12 mouse cellular contexts compared by ENCODE assay signal in the genomic region with DNA sequence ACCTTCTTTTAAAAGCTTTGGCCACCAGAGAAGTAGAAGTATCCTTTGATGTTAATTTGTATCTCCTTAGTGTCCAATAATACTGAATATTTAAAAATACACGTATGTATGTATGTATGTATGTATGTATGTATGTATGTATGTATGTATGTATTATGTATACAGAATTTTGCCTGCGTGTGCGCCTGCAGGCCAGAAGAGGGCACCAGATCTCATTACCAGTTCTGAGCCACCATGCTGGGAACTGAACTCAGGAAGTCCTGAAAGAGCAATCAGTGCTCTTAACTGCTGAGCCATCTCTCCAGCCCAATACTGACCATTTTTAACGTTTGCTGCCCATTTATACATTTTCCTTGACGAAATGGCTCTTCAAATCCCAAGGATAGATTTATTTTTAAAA. TPM values are rescaled to one million over a fixed set of nuclear protein-coding genes. Genes with fewer than 3 reads are reported as not detected.
A peak's percentile ranks its signal among the peaks of the same experiment; 100 is the strongest.
DNase-seq lines count a peak whose midpoint lies in the region; ATAC-seq and TF ChIP-seq lines count a peak whose summit lies in the region.
"Had no signal": no experiment of that assay in that cellular context is flagged by ENCODE, and none has a peak within 500 bp of the region (broad histone marks: within the 10 kb centered on the region; RNA-seq: fewer than 3 reads in every experiment).

No protein-coding gene starts in this region.

- TF ChIP-seq CTCF in kidney, adult 2 months (conservative IDR thresholded peaks at IDR 0.05; ENCODE audit: insufficient read depth, insufficient read length, low read depth, low read length) = peak; percentile 56; the same call in 1 of the 2 replicates
- no peak for TF ChIP-seq CTCF in thymus, adult 2 months (IDR thresholded peaks at IDR 0.05; ENCODE audit: borderline replicate concordance, control insufficient read depth, extremely low read depth, insufficient read depth, low read length, poor library complexity)

- no peaks in the 10 kb centered on the region for H3K36me3 ChIP-seq in kidney, adult 2 months (ENCODE audit: control insufficient read depth, insufficient read depth, low read length)
- H3K36me3 ChIP-seq in thymus, adult 2 months (ENCODE audit: control insufficient read depth, insufficient read depth, low read length) = no peaks in the 10 kb centered on the region
- H3K36me3 ChIP-seq: neural tube, embryonic 13.5 days had no signal

- 0 out of 2 replicates have a peak, but pooled peaks have one; percentile 34 for ATAC-seq in common myeloid progenitor, adult 5-6 weeks (replicated peaks; ENCODE audit: low read depth, poor library complexity, severe bottlenecking)

- 28% methylated on average over 5 of the region's 5 CpGs for WGBS in kidney, adult 2 months
- 52% methylated on average over 5 of the region's 5 CpGs for WGBS in thymus, adult 2 months

- TF ChIP-seq POLR2A in kidney, adult 2 months (IDR thresholded peaks at IDR 0.05; ENCODE audit: low read depth, low read length) = no peak
- TF ChIP-seq POLR2A in thymus, adult 2 months (IDR thresholded peaks at IDR 0.05; ENCODE audit: control insufficient read depth, extremely low read depth, insufficient read depth, low read length, poor library complexity) = no peak

- H3K27ac ChIP-seq in kidney, adult 2 months (ENCODE audit: insufficient read depth, low read depth, low read length) = no peak overlapping the region
- H3K27ac ChIP-seq in thymus, adult 2 months (ENCODE audit: control insufficient read depth, insufficient read depth, low read length) = no peak overlapping the region
- H3K27ac ChIP-seq: neural tube, embryonic 13.5 days had no signal

- H3K27me3 ChIP-seq in kidney, adult 2 months (replicated peaks; ENCODE audit: control insufficient read depth, insufficient read depth, low read length) = no peaks in the 10 kb centered on the region
- H3K27me3 ChIP-seq in thymus, adult 2 months (ENCODE audit: control insufficient read depth, insufficient read depth, low read length) = no peaks in the 10 kb centered on the region
- H3K27me3 ChIP-seq: neural tube, embryonic 13.5 days had no signal

- DNase-seq in kidney, adult 2 months = no peak
- DNase-seq in kidney, postnatal 25 days = no peak
- DNase-seq in thymus, adult 2 months = peak; percentile 20
- no peak for DNase-seq in thymus, adult 18-20 months
- DNase-seq in thymus, postnatal 4 days = peak; percentile 58
- no peak for DNase-seq in Muller cell, postnatal 12 days (ENCODE audit: inconsistent ontology term)
- DNase-seq in layer of hippocampus, postnatal 10 days (ENCODE audit: low spot score in 2 of 2) = no peak
- DNase-seq: adrenal gland, postnatal 25 days; cerebellum, postnatal 36 days; heart, postnatal 36 days had no signal

- no peaks in the 10 kb centered on the region for H3K4me1 ChIP-seq in kidney, adult 2 months (ENCODE audit: control insufficient read depth, insufficient read depth, low read length)
- H3K4me1 ChIP-seq in thymus, adult 2 months (replicated peaks; ENCODE audit: control insufficient read depth, insufficient read depth, low read length) = no peaks in the 10 kb centered on the region
- H3K4me1 ChIP-seq: neural tube, embryonic 13.5 days had no signal

- no peak overlapping the region for H3K4me3 ChIP-seq in kidney, adult 2 months (ENCODE audit: insufficient read depth, low read depth, low read length)
- H3K4me3 ChIP-seq in thymus, adult 2 months (ENCODE audit: control insufficient read depth, insufficient read depth, low read length) = no peak overlapping the region
- H3K4me3 ChIP-seq: neural tube, embryonic 13.5 days had no signal

RNA-seq across cellular contexts. Expression of gene Abcc10, which starts 8.3 kb away (rescaled TPM):
- 16.8 and 27.8 TPM in 2 replicates for polyA plus RNA-seq in kidney, adult 2 months (2012; rRNA removed)
- 31.8 and 33.4 TPM in 2 replicates for polyA plus RNA-seq in thymus, adult 2 months (2012; rRNA removed)
- total RNA-seq in common myeloid progenitor, adult 5-6 weeks (2017) = 0.63 and 5.3 TPM in 2 replicates
- total RNA-seq in layer of hippocampus, postnatal 10 days (2021) = 1 to 10 TPM; 9.3 to 9.6 TPM

RNA-seq across cellular contexts. Expression of gene Dlk2, which starts 39.3 kb away (rescaled TPM):
- 0.61 and 1.1 TPM in 2 replicates for polyA plus RNA-seq in kidney, adult 2 months (2012; rRNA removed)
- polyA plus RNA-seq in thymus, adult 2 months (2012; rRNA removed) = 8.5 and 11.3 TPM in 2 replicates
- 0.23 TPM in 1 of 2 replicates, not detected in the other for total RNA-seq in common myeloid progenitor, adult 5-6 weeks (2017)
- total RNA-seq in layer of hippocampus, postnatal 10 days (2021) = 10 to 100 TPM; 44.4 to 52.4 TPM
- total RNA-seq: adrenal gland, postnatal 25 days had no signal

RNA-seq across cellular contexts. Expression of gene Zfp318, which starts 47.1 kb away (rescaled TPM):
- 11.8 and 14.3 TPM in 2 replicates for polyA plus RNA-seq in kidney, adult 2 months (2012; rRNA removed)
- 18.3 and 20.7 TPM in 2 replicates for polyA plus RNA-seq in thymus, adult 2 months (2012; rRNA removed)
- 19.5 and 55.4 TPM in 2 replicates for total RNA-seq in common myeloid progenitor, adult 5-6 weeks (2017)
- 10 to 100 TPM; 78.1 to 81.5 TPM for total RNA-seq in layer of hippocampus, postnatal 10 days (2021)

RNA-seq across cellular contexts. Expression of gene Tjap1, which starts 53.6 kb away (rescaled TPM):
- polyA plus RNA-seq in kidney, adult 2 months (2012; rRNA removed) = 23.1 and 29.7 TPM in 2 replicates
- polyA plus RNA-seq in thymus, adult 2 months (2012; rRNA removed) = 98.7 and 106 TPM in 2 replicates
- 11.3 and 14.6 TPM in 2 replicates for total RNA-seq in common myeloid progenitor, adult 5-6 weeks (2017)
- total RNA-seq in layer of hippocampus, postnatal 10 days (2021) = 10 to 100 TPM; 39.0 to 41.0 TPM

Comparison
In these comparisons a context has a peak if more than half of its experiments do, and no peak if none do; other contexts are left out.
1. DNase-seq: peak in thymus, adult 2 months (single experiment) and thymus, postnatal 4 days (single experiment); none in kidney, adult 2 months (single experiment), kidney, postnatal 25 days (0 of 2), thymus, adult 18-20 months (0 of 2), Muller cell, postnatal 12 days (single experiment) and layer of hippocampus, postnatal 10 days (0 of 2).
2. RNA of gene Dlk2, which starts 39.3 kb away (total RNA-seq): 44.4 to 52.4 TPM in layer of hippocampus, postnatal 10 days; 0.23 TPM in common myeloid progenitor, adult 5-6 weeks; every median in the first group is over 10 times any median in the second.